Mouse (Mus musculus): Measurements from ENCODE around the gene 1700020D05Rik. TPM values are rescaled to one million over a fixed set of nuclear protein-coding genes. Genes with fewer than 3 reads are reported as not detected.
A peak's percentile ranks its signal among the peaks of the same experiment; 100 is the strongest.

1700020D05Rik gene
- polyA plus RNA-seq, 1 experiment: not detected

DNA sequence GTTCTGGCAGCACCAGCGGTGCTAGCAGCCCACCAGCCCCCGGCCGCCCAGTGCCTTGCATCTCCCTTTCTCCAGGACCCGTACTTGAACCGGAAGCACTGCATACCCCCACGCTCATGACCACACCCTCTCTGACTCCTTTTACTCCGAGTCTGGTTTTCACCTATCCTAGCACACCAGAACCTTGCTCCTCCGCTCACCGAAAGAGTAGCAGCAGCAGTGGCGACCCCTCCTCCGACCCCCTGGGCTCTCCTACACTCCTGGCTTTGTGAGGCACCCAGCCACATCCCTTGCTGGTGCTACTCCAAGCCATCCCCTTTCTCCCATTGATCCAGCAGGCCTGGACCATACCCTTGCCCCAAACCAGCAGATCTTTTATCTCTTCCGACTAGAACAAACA lies 48.5 kb downstream of the 1700020D05Rik start:
- Histone ChIP-seq H3K27ac (replicated peaks; ENCODE audit: low read depth, low read length) (peak overlapping the region; percentile 84; the same call in 1 of the 2 replicates), H3K4me1 (ENCODE audit: control insufficient read depth, insufficient read depth, insufficient read length, low read length) (peaks cover 2% of the 10 kb centered on the region), H3K4me3 (ENCODE audit: insufficient read depth, low read depth, low read length) (peak overlapping the region; percentile 86)

Other genes with a start within 250 kb of the 1700020D05Rik start
- gene Pacs1, start 230.7 kb downstream of the 1700020D05Rik start, polyA plus RNA-seq (2012; ENCODE audit: insufficient read depth, insufficient read length, missing spikeins): 4.4 and 6.8 TPM in 2 replicates
- 58.7 and 72.0 TPM in 2 replicates for gene Sf3b2, start 208.3 kb downstream of the 1700020D05Rik start, polyA plus RNA-seq (2012; ENCODE audit: insufficient read depth, insufficient read length, missing spikeins)
- gene Gal3st3, start 205.5 kb downstream of the 1700020D05Rik start, polyA plus RNA-seq (2012; ENCODE audit: insufficient read depth, insufficient read length, missing spikeins): not detected in 2 replicates
- not detected in 2 replicates for gene Catsper1, start 168.0 kb downstream of the 1700020D05Rik start, polyA plus RNA-seq (2012; ENCODE audit: insufficient read depth, insufficient read length, missing spikeins)
- gene Cst6, start 154.2 kb downstream of the 1700020D05Rik start, polyA plus RNA-seq (2012; ENCODE audit: insufficient read depth, insufficient read length, missing spikeins): 4.3 and 5.6 TPM in 2 replicates
- gene Eif1ad, start 137.0 kb downstream of the 1700020D05Rik start, polyA plus RNA-seq (2012; ENCODE audit: insufficient read depth, insufficient read length, missing spikeins): 26.0 and 39.5 TPM in 2 replicates
- 133 and 162 TPM in 2 replicates for gene Banf1, start 136.6 kb downstream of the 1700020D05Rik start, polyA plus RNA-seq (2012; ENCODE audit: insufficient read depth, insufficient read length, missing spikeins)
- gene Sart1, start 115.1 kb downstream of the 1700020D05Rik start, polyA plus RNA-seq (2012; ENCODE audit: insufficient read depth, insufficient read length, missing spikeins): 30.8 and 31.2 TPM in 2 replicates
- not detected in 2 replicates for gene Tsga10ip, start 101.3 kb downstream of the 1700020D05Rik start, polyA plus RNA-seq (2012; ENCODE audit: insufficient read depth, insufficient read length, missing spikeins)
- gene Drap1, start 78.8 kb downstream of the 1700020D05Rik start, polyA plus RNA-seq (2012; ENCODE audit: insufficient read depth, insufficient read length, missing spikeins): 293 and 410 TPM in 2 replicates
- gene AI837181, start 78.6 kb downstream of the 1700020D05Rik start, polyA plus RNA-seq (2012; ENCODE audit: insufficient read depth, insufficient read length, missing spikeins): 23.8 and 27.1 TPM in 2 replicates
- not detected in 2 replicates for gene Fosl1, start 56.2 kb downstream of the 1700020D05Rik start, polyA plus RNA-seq (2012; ENCODE audit: insufficient read depth, insufficient read length, missing spikeins)
- 2.2 and 6.5 TPM in 2 replicates for gene Ccdc85b, start 45.9 kb downstream of the 1700020D05Rik start, polyA plus RNA-seq (2012; ENCODE audit: insufficient read depth, insufficient read length, missing spikeins)
- 34.8 and 44.0 TPM in 2 replicates for gene Fibp, start 43.2 kb downstream of the 1700020D05Rik start, polyA plus RNA-seq (2012; ENCODE audit: insufficient read depth, insufficient read length, missing spikeins)
- not detected in 2 replicates for gene Ctsw, start 35.3 kb downstream of the 1700020D05Rik start, polyA plus RNA-seq (2012; ENCODE audit: insufficient read depth, insufficient read length, missing spikeins)
- 10.1 and 16.1 TPM in 2 replicates for gene Efemp2, start 29.8 kb downstream of the 1700020D05Rik start, polyA plus RNA-seq (2012; ENCODE audit: insufficient read depth, insufficient read length, missing spikeins)
- 14.8 and 25.2 TPM in 2 replicates for gene Mus81, start 15.4 kb downstream of the 1700020D05Rik start, polyA plus RNA-seq (2012; ENCODE audit: insufficient read depth, insufficient read length, missing spikeins)
- gene Cfl1, start 13.3 kb downstream of the 1700020D05Rik start, polyA plus RNA-seq (2012; ENCODE audit: insufficient read depth, insufficient read length, missing spikeins): 324 and 390 TPM in 2 replicates
- 2.7 and 7.0 TPM in 2 replicates for gene Snx32, start 6.8 kb upstream of the 1700020D05Rik start, polyA plus RNA-seq (2012; ENCODE audit: insufficient read depth, insufficient read length, missing spikeins)
- gene Ovol1, start 56.9 kb upstream of the 1700020D05Rik start, polyA plus RNA-seq (2012; ENCODE audit: insufficient read depth, insufficient read length, missing spikeins): not detected in 2 replicates
- 1.3 and 2.1 TPM in 2 replicates for gene Ap5b1, start 64.2 kb upstream of the 1700020D05Rik start, polyA plus RNA-seq (2012; ENCODE audit: insufficient read depth, insufficient read length, missing spikeins)
- gene Rnaseh2c, start 98.1 kb upstream of the 1700020D05Rik start, polyA plus RNA-seq (2012; ENCODE audit: insufficient read depth, insufficient read length, missing spikeins): 55.5 and 74.0 TPM in 2 replicates
- 17.0 and 26.3 TPM in 2 replicates for gene Kat5, start 106.5 kb upstream of the 1700020D05Rik start, polyA plus RNA-seq (2012; ENCODE audit: insufficient read depth, insufficient read length, missing spikeins)
- 22.8 and 24.6 TPM in 2 replicates for gene Rela, start 133.7 kb upstream of the 1700020D05Rik start, polyA plus RNA-seq (2012; ENCODE audit: insufficient read depth, insufficient read length, missing spikeins)
- 10.0 and 11.6 TPM in 2 replicates for gene Sipa1, start 159.9 kb upstream of the 1700020D05Rik start, polyA plus RNA-seq (2012; ENCODE audit: insufficient read depth, insufficient read length, missing spikeins)
- 14.9 and 24.5 TPM in 2 replicates for gene Map3k11, start 185.0 kb upstream of the 1700020D05Rik start, polyA plus RNA-seq (2012; ENCODE audit: insufficient read depth, insufficient read length, missing spikeins)
- 19.6 and 26.2 TPM in 2 replicates for gene Pcnx3, start 185.1 kb upstream of the 1700020D05Rik start, polyA plus RNA-seq (2012; ENCODE audit: insufficient read depth, insufficient read length, missing spikeins)
- gene Kcnk7, start 200.6 kb upstream of the 1700020D05Rik start, polyA plus RNA-seq (2012; ENCODE audit: insufficient read depth, insufficient read length, missing spikeins): not detected in 2 replicates
- 45.3 and 47.1 TPM in 2 replicates for gene Ehbp1l1, start 222.5 kb upstream of the 1700020D05Rik start, polyA plus RNA-seq (2012; ENCODE audit: insufficient read depth, insufficient read length, missing spikeins)
- gene Fam89b, start 225.9 kb upstream of the 1700020D05Rik start, polyA plus RNA-seq (2012; ENCODE audit: insufficient read depth, insufficient read length, missing spikeins): 55.7 and 58.4 TPM in 2 replicates
- 59.4 and 101 TPM in 2 replicates for gene Ltbp3, start 237.1 kb upstream of the 1700020D05Rik start, polyA plus RNA-seq (2012; ENCODE audit: insufficient read depth, insufficient read length, missing spikeins)

Data from brown adipose tissue, adult 24 weeks (tissue).